Mouse (Mus musculus) liver, adult 2 months (tissue): ENCODE measurements around the gene Acsl5. TPM values are rescaled to one million over a fixed set of nuclear protein-coding genes. Genes with fewer than 3 reads are reported as not detected.
A peak's percentile ranks its signal among the peaks of the same experiment; 100 is the strongest.

Experiments
- DNase-seq: peaks from one replicate; pipeline ENCODE4 v3.0.0-alpha.2; 2011; ENCODE audit warnings: low read depth, low spot score; ENCODE audit errors: extremely low read depth
- H3K27ac ChIP-seq: fragments of 200-500 bp; replicated peaks from 2 replicates; pipeline ENCODE4 v1.5.1; 2012; ENCODE audit warnings: low read depth, mild to moderate bottlenecking, control low read depth, inconsistent platforms, low read length; ENCODE audit not compliant: insufficient read depth
- H3K27me3 ChIP-seq: fragments of 200-500 bp; 2 replicates; pipeline ENCODE4 v1.6.1; 2012; ENCODE audit warnings: mild to moderate bottlenecking, moderate library complexity, low read length, inconsistent platforms; ENCODE audit not compliant: control insufficient read depth, insufficient read depth
- H3K36me3 ChIP-seq: fragments of 200-500 bp; 2 replicates; pipeline ENCODE4 v1.6.1; 2012; ENCODE audit warnings: low read length, inconsistent platforms; ENCODE audit not compliant: control insufficient read depth, insufficient read depth
- H3K4me1 ChIP-seq: fragments of 200-500 bp; 2 replicates; pipeline ENCODE4 v1.6.1; 2011; ENCODE audit warnings: low read length; ENCODE audit not compliant: control insufficient read depth, insufficient read depth
- H3K4me3 ChIP-seq: fragments of 200-500 bp; 2 replicates; pipeline ENCODE4 v1.5.1; 2011; ENCODE audit warnings: low read depth, mild to moderate bottlenecking, control low read depth, low read length, moderate library complexity; ENCODE audit not compliant: insufficient read depth
- H3K79me2 ChIP-seq: fragments of 200-500 bp; 2 replicates; pipeline ENCODE4 v1.6.1; 2012; ENCODE audit warnings: inconsistent platforms, mild to moderate bottlenecking, low read length, moderate library complexity; ENCODE audit not compliant: control insufficient read depth, insufficient read depth
- H3K9ac ChIP-seq: fragments of 200-500 bp; 2 replicates; pipeline ENCODE4 v1.6.1; 2012; ENCODE audit warnings: low read depth, mild to moderate bottlenecking, control low read depth, inconsistent platforms, low read length
- CTCF ChIP-seq: fragments of 200-500 bp; IDR thresholded peaks from 2 replicates; pipeline ENCODE4 v1.5.1; 2011; ENCODE audit warnings: low read depth, low read length, control low read depth
- POLR2A ChIP-seq: fragments of 200-500 bp; IDR thresholded peaks from 2 replicates; pipeline ENCODE4 v1.6.1; 2011; ENCODE audit warnings: low read length, control low read depth; ENCODE audit not compliant: insufficient read depth; ENCODE audit errors: extremely low read depth
- WGBS: fragments of 180-500 bp; shearing (Covaris S2); methylation state at CpG from one replicate; pipeline ENCODE4 v1.1.7; 2018; 5-methylcytosine and 5-hydroxymethylcytosine counted together
- polyA plus RNA-seq: library from polyadenylated mRNA; depleted of rRNA; stranded (reverse); fragments of >200 nt; gene quantifications from 2 replicates; pipeline ENCODE4 v1.2.3, GENCODE M21; 2012
- total RNA-seq: library from RNA; depleted of rRNA; stranded (reverse); fragments of >200 nt; gene quantifications from 2 replicates; pipeline ENCODE4 v1.2.3, GENCODE M21; 2014

The Acsl5 gene
- total and polyA plus RNA-seq, 2 experiments: 206 to 1,190 TPM

GRCm38 (mm10) chr19:55218741-55219221 lies 33.0 kb upstream of the Acsl5 start:
- H3K27me3 ChIP-seq: no peaks in the 10 kb centered on the region
- no peaks in the 10 kb centered on the region for H3K36me3 ChIP-seq
- DNase-seq: no peak
- peak overlapping the region; percentile 25; the same call in 1 of the 2 replicates for H3K9ac ChIP-seq
- no peak overlapping the region for H3K4me3 ChIP-seq
- TF ChIP-seq POLR2A: no peak
- TF ChIP-seq CTCF: no peak
- H3K4me1 ChIP-seq: no peaks in the 10 kb centered on the region
- WGBS: 30% methylated on average over 12 of the region's 12 CpGs
- H3K27ac ChIP-seq: no peak overlapping the region
- H3K79me2 ChIP-seq: no peaks in the 10 kb centered on the region

DNA sequence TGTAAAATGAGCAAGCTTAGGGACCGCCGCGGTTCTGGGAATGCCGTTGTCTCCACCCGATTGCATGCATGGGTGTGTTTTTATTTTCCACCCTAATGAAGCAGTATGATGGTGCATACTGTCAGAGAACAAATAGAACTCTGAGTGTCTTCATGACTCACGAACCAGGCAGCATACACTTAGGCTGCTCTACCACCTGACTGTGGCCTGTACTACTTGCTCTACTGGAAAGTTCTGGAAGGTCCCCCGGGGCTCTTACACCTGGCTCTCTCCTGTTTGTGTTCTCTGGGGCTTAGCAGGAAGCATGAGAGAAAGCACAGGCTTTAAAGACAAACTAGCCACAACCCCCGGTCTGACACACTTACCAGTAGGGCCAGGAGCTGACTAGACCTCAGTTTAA lies 32.4 kb upstream of the Acsl5 start:
- no peak overlapping the region for H3K4me3 ChIP-seq
- H3K27me3 ChIP-seq: no peaks in the 10 kb centered on the region
- no peak for DNase-seq
- H3K79me2 ChIP-seq: no peaks in the 10 kb centered on the region
- no peaks in the 10 kb centered on the region for H3K36me3 ChIP-seq
- TF ChIP-seq POLR2A (no peak), CTCF (no peak)
- H3K9ac ChIP-seq: no peak overlapping the region
- 79% methylated on average over 8 of the region's 8 CpGs for WGBS
- no peaks in the 10 kb centered on the region for H3K4me1 ChIP-seq
- no peak overlapping the region for H3K27ac ChIP-seq

DNA sequence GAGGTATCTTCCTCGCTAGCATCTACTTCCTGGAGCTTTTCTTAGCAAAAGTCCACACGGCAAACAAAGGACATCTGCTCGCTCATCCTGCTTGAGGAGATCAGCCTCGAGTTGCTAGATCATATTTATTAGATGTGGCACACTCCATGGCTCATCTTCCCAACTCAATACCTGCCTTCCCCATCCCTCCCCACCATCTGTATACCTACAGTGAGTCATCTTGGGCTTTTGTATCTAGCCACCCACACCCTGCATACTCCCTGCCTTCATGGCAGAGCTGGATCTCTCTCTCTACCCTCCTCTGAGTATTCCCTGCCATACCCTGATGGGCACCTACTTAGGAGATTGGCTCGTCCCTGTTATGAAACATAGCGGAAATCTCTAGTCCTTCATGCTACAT lies 30.5 kb upstream of the Acsl5 start:
- H3K27me3 ChIP-seq: no peaks in the 10 kb centered on the region
- 90% methylated on average over 6 of the region's 6 CpGs for WGBS
- no peak for DNase-seq
- no peaks in the 10 kb centered on the region for H3K79me2 ChIP-seq
- no peak overlapping the region for H3K27ac ChIP-seq
- no peaks in the 10 kb centered on the region for H3K4me1 ChIP-seq
- TF ChIP-seq CTCF (no peak), POLR2A (no peak)
- H3K36me3 ChIP-seq: no peaks in the 10 kb centered on the region
- H3K4me3 ChIP-seq: no peak overlapping the region
- H3K9ac ChIP-seq: no peak overlapping the region

GRCm38 (mm10) chr19:55222268-55222667 lies 29.5 kb upstream of the Acsl5 start:
- 92% methylated on average over 9 of the region's 9 CpGs for WGBS
- no peaks in the 10 kb centered on the region for H3K79me2 ChIP-seq

DNA sequence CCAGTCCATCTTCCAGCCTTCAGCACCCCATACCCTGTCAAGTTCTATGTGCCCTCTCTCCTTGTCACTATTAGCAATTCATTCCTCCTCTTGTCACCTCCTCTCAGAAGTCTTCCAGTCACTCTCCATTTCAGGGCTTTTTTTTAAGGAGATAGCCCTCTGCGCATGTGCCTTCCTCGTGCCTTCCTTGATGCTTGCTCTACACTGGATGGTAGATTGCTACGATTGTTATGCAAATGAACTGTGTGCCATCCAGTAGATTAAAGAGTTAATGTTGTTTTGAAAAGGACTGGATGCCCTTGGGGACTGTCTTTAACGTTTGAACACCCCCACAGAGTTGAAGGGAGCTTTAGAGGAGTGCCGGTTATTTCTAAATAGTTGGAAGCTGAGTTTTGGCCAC lies 25.1 kb upstream of the Acsl5 start:
- no peaks in the 10 kb centered on the region for H3K36me3 ChIP-seq
- DNase-seq: no peak
- no peak overlapping the region for H3K4me3 ChIP-seq
- TF ChIP-seq POLR2A: no peak
- no peak for TF ChIP-seq CTCF
- H3K79me2 ChIP-seq: no peaks in the 10 kb centered on the region
- WGBS: 74% methylated on average over 5 of the region's 5 CpGs
- no peak overlapping the region for H3K9ac ChIP-seq
- H3K27ac ChIP-seq: no peak overlapping the region
- peaks cover 2% of the 10 kb centered on the region; the same call in 1 of the 2 replicates for H3K4me1 ChIP-seq
- no peaks in the 10 kb centered on the region for H3K27me3 ChIP-seq

More at GRCm38 (mm10) chr19:55222268-55222667, 29.5 kb upstream of the Acsl5 start:
- H3K27ac ChIP-seq: no peak overlapping the region
- DNase-seq: no peak
- TF ChIP-seq POLR2A (no peak), CTCF (no peak)
- H3K36me3 ChIP-seq: no peaks in the 10 kb centered on the region
- no peak overlapping the region for H3K4me3 ChIP-seq
- no peaks in the 10 kb centered on the region for H3K27me3 ChIP-seq
- no peaks in the 10 kb centered on the region for H3K4me1 ChIP-seq
- no peak overlapping the region for H3K9ac ChIP-seq

GRCm38 (mm10) chr19:55227135-55227534 lies 24.6 kb upstream of the Acsl5 start:
- no peak for DNase-seq
- no peaks in the 10 kb centered on the region for H3K36me3 ChIP-seq
- WGBS: 82% methylated on average over 7 of the region's 7 CpGs
- H3K4me1 ChIP-seq: peaks cover 5% of the 10 kb centered on the region
- H3K27me3 ChIP-seq: no peaks in the 10 kb centered on the region
- no peaks in the 10 kb centered on the region for H3K79me2 ChIP-seq
- no peak overlapping the region for H3K27ac ChIP-seq
- H3K4me3 ChIP-seq: no peak overlapping the region
- TF ChIP-seq POLR2A (no peak), CTCF (peak; percentile 25; the same call in 1 of the 2 replicates)
- H3K9ac ChIP-seq: no peak overlapping the region
